Comparison of ENCODE assay signal across 10 mouse cellular contexts in genomic region chr2:147305262-147305661, GRCm38 (mm10). TPM values are rescaled to one million over a fixed set of nuclear protein-coding genes. Genes with fewer than 3 reads are reported as not detected.
A peak's percentile ranks its signal among the peaks of the same experiment; 100 is the strongest.
DNase-seq lines count a peak whose midpoint lies in the region; ATAC-seq and TF ChIP-seq lines count a peak whose summit lies in the region.
"Had no signal": no experiment of that assay in that cellular context is flagged by ENCODE, and none has a peak within 500 bp of the region (broad histone marks: within the 10 kb centered on the region; RNA-seq: fewer than 3 reads in every experiment).

No protein-coding gene starts in this region.

- H3K4me1 ChIP-seq in E14TG2a.4 (replicated peaks; ENCODE audit: low read depth, low read length) = no peaks in the 10 kb centered on the region
- no peaks in the 10 kb centered on the region for H3K4me1 ChIP-seq in intestine, postnatal 0 days (replicated peaks; ENCODE audit: control insufficient read depth, insufficient read depth, low read length)
- no peaks in the 10 kb centered on the region for H3K4me1 ChIP-seq in limb, embryonic 11.5 days (ENCODE audit: control insufficient read depth, insufficient read depth, low read length)
- no peaks in the 10 kb centered on the region for H3K4me1 ChIP-seq in small intestine, adult 2 months (ENCODE audit: control insufficient read depth, insufficient read depth, insufficient read length, low read length)
- H3K4me1 ChIP-seq: limb, embryonic 12.5 days; stomach, embryonic 15.5 days had no signal

- no peak; the same call in 1 of the 2 replicates for ATAC-seq in intestine, postnatal 0 days
- no peak for ATAC-seq in limb, embryonic 11.5 days (ENCODE audit: insufficient number of reproducible peaks, low FRiP score, low TSS enrichment, low read depth)

- no peak overlapping the region for H3K27ac ChIP-seq in gastrocnemius, adult 2 months
- no peak overlapping the region for H3K27ac ChIP-seq in intestine, postnatal 0 days (ENCODE audit: low read depth, low read length)
- no peak overlapping the region for H3K27ac ChIP-seq in limb, embryonic 11.5 days (replicated peaks; ENCODE audit: low read depth, low read length)
- no peak overlapping the region for H3K27ac ChIP-seq in small intestine, adult 2 months (ENCODE audit: insufficient read depth, low read depth, low read length)
- H3K27ac ChIP-seq: limb, embryonic 12.5 days; stomach, embryonic 15.5 days had no signal

- 20% methylated on average over 5 of the region's 5 CpGs for WGBS in intestine, postnatal 0 days
- WGBS in limb, embryonic 11.5 days = 38% methylated on average over 5 of the region's 5 CpGs
- WGBS in small intestine, adult 2 months = 14% methylated on average over 5 of the region's 5 CpGs

- H3K27me3 ChIP-seq in E14TG2a.4 (ENCODE audit: insufficient read depth, low read length) = peaks cover 25% of the 10 kb centered on the region
- 0 out of 2 replicates have a peak, but pooled peaks cover 2% of the 10 kb centered on the region for H3K27me3 ChIP-seq in intestine, postnatal 0 days (replicated peaks; ENCODE audit: control insufficient read depth, insufficient read depth, low read length)
- H3K27me3 ChIP-seq in limb, embryonic 11.5 days (ENCODE audit: control insufficient read depth, insufficient read depth, low read length) = no peaks in the 10 kb centered on the region
- no peaks in the 10 kb centered on the region for H3K27me3 ChIP-seq in small intestine, adult 2 months (ENCODE audit: control insufficient read depth, insufficient read depth, low read length)
- H3K27me3 ChIP-seq: stomach, embryonic 15.5 days had no signal

- DNase-seq in gastrocnemius, adult 2 months = no peak
- DNase-seq in gastrocnemius, postnatal 14 days = no peak
- peak; percentile 12 for DNase-seq in c-Kit-positive CD71-positive TER-119-positive erythroid progenitor cells, embryonic 14.5 days (ENCODE audit: low spot score)
- DNase-seq in limb, embryonic 11.5 days (ENCODE audit: low spot score) = peak; percentile 46
- DNase-seq in spleen, postnatal 36 days (ENCODE audit: low spot score in 2 of 2) = no peak

- no peaks in the 10 kb centered on the region for H3K36me3 ChIP-seq in E14TG2a.4 (ENCODE audit: insufficient read depth, low read length)
- no peaks in the 10 kb centered on the region for H3K36me3 ChIP-seq in intestine, postnatal 0 days (ENCODE audit: control insufficient read depth, insufficient read depth)
- H3K36me3 ChIP-seq in limb, embryonic 11.5 days (ENCODE audit: control insufficient read depth, insufficient read depth, low read length) = no peaks in the 10 kb centered on the region
- no peaks in the 10 kb centered on the region for H3K36me3 ChIP-seq in small intestine, adult 2 months (ENCODE audit: control insufficient read depth, insufficient read depth, low read length)
- H3K36me3 ChIP-seq: limb, embryonic 12.5 days; stomach, embryonic 15.5 days had no signal

- H3K4me3 ChIP-seq in gastrocnemius, adult 2 months = no peak overlapping the region
- H3K4me3 ChIP-seq in E14TG2a.4 (replicated peaks; ENCODE audit: low read length) = no peak overlapping the region
- no peak overlapping the region for H3K4me3 ChIP-seq in intestine, postnatal 0 days (ENCODE audit: low read depth, low read length)
- H3K4me3 ChIP-seq in limb, embryonic 11.5 days (ENCODE audit: low read depth, low read length) = no peak overlapping the region
- no peak overlapping the region for H3K4me3 ChIP-seq in small intestine, adult 2 months (ENCODE audit: low read depth, low read length)
- H3K4me3 ChIP-seq: limb, embryonic 12.5 days; stomach, embryonic 15.5 days had no signal

- peak; percentile 61 for TF ChIP-seq CTCF in gastrocnemius, adult 2 months (IDR thresholded peaks at IDR 0.05)
- peak; percentile 77 for TF ChIP-seq CTCF in E14TG2a.4 (conservative IDR thresholded peaks at IDR 0.05; ENCODE audit: low read length)
- peak; percentile 76 for TF ChIP-seq CTCF in intestine, postnatal 0 days (IDR thresholded peaks at IDR 0.05; ENCODE audit: low read depth)
- TF ChIP-seq CTCF in small intestine, adult 2 months (IDR thresholded peaks at IDR 0.05; ENCODE audit: extremely low read depth, insufficient read length, insufficient replicate concordance, low read depth, low read length) = peak; percentile 16; the same call in 1 of the 2 replicates

- TF ChIP-seq POLR2A in small intestine, adult 2 months (IDR thresholded peaks at IDR 0.05; ENCODE audit: low read depth, low read length) = no peak

- intact Hi-C loops in gastrocnemius, adult 2 months (cut with DNase I) = no loop called here
- intact Hi-C loops in gastrocnemius, postnatal 14 days (cut with DNase I; ENCODE audit: low total_unique reads) = no loop called here

- H3K9me3 ChIP-seq in E14TG2a.4 (ENCODE audit: low read length) = no peaks in the 10 kb centered on the region
- H3K9me3 ChIP-seq in intestine, postnatal 0 days (ENCODE audit: control insufficient read depth) = no peaks in the 10 kb centered on the region
- H3K9me3 ChIP-seq in limb, embryonic 11.5 days (ENCODE audit: control insufficient read depth, low read length) = no peaks in the 10 kb centered on the region
- H3K9me3 ChIP-seq: limb, embryonic 12.5 days; stomach, embryonic 15.5 days had no signal

- H3K9ac ChIP-seq in intestine, postnatal 0 days (ENCODE audit: low read depth, low read length) = no peak overlapping the region
- H3K9ac ChIP-seq in limb, embryonic 11.5 days (ENCODE audit: low read length) = no peak overlapping the region
- H3K9ac ChIP-seq: limb, embryonic 12.5 days; stomach, embryonic 15.5 days had no signal

- no peak overlapping the region for H3K4me2 ChIP-seq in intestine, postnatal 0 days (replicated peaks; ENCODE audit: low read depth)
- no peak overlapping the region for H3K4me2 ChIP-seq in limb, embryonic 11.5 days (ENCODE audit: low read depth, severe bottlenecking)
- H3K4me2 ChIP-seq: limb, embryonic 12.5 days; stomach, embryonic 15.5 days had no signal

RNA-seq across cellular contexts. Expression of gene Pax1, which starts 56.5 kb away (rescaled TPM):
- total RNA-seq in gastrocnemius, adult 2 months (2021) = not detected
- total RNA-seq in gastrocnemius, postnatal 14 days (2021) = under 1 TPM in 1 of 2 experiments, not detected in 1; 0.10 TPM
- polyA plus RNA-seq in intestine, postnatal 0 days (2015; fragmentation: Nextera tagmentation; extraction: Ambion mirVana) = 0.05 TPM in 1 of 2 replicates, not detected in the other
- 7.4 and 7.6 TPM in 2 replicates for polyA plus RNA-seq in limb, embryonic 11.5 days (2014; fragmentation: Nextera tagmentation; extraction: Ambion mirVana)
- polyA plus RNA-seq in small intestine, adult 2 months (2012; rRNA removed) = not detected in 2 replicates
- polyA plus RNA-seq: stomach, embryonic 15.5 days had no signal

Comparison
In these comparisons a context has a peak if more than half of its experiments do, and no peak if none do; other contexts are left out.
1. DNase-seq: peak in c-Kit-positive CD71-positive TER-119-positive erythroid progenitor cells, embryonic 14.5 days (single experiment) and limb, embryonic 11.5 days (single experiment); none in gastrocnemius, adult 2 months (single experiment), gastrocnemius, postnatal 14 days (single experiment) and spleen, postnatal 36 days (0 of 2).
2. CTCF ChIP-seq: peak in every context shown above with its lines; median percentile 77 in E14TG2a.4; 76 in intestine, postnatal 0 days; 61 in gastrocnemius, adult 2 months; 16 in small intestine, adult 2 months.